Mouse (Mus musculus) thymus, postnatal 14 days (tissue): Measurements from ENCODE around the gene Atcay.

Experiments
- DNase-seq: peaks from one replicate; pipeline ENCODE4 v3.0.0; 2021

Gene Atcay

DNA sequence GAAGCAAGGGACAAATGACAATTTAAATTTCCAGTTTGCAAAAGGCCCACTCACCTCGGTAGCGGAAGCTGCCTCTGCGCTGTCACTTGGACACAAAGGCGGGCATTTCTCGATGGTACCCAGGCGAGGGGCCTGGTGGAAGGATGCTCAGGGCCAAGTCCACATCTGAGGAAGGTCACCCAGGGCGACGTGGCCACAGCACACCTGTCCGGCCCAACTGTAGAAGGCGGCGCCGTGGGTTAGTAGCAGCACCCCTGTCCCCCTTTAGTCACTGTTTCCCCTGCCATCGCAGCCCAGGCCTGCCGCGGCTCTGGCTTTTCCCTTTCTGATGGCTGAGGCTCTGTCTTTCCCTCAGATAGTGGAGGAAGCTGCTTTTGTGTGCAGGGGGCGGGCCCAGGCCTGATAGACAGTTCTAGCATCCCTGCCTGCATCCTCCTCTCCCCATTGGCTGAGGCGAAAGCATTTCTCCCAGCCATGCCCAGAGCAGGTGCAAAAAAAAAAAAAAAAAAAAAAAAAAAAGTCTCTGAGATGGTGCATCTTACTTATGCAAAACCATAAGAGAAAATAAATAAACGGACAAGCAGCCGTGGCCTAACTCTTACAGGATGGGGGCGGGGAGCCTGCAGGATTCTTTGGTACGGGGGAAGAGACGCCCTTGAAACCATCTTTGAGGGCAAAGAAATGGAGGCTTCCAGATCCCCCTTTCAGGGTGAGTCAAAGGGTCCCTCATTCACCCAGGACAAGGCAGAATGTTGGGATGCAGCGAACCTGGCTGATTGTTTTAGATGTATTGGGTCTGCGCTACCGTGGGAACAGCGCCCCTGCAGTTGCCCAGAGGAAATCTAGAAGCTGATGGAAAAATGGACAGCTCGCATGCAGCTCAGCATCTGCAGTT is at the start of gene Atcay:
TSS of gene Atcay (minus strand) at position 396 of the 895 bp plus-strand sequence.
- peak; percentile 55 for DNase-seq

DNA sequence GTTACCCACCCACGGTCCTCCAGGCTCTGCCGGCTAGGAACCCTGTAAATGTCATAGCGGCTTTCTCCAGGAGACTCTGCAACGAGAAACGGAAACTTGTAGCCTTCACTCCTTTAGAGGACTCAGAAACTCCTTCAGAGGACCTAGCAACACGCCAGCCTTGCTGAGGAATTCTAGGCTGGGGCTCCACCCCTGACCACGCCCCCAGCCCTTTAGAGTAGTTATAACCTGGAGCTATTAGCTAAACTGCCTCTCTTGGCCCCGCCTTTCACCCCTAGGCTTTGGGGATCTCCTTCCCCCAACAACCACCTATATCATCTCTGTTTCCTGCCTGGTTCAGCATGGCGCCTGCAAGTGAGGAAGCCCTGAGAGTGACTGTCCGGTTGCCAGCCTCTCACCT is 48.9 kb upstream of the Atcay start:
- DNase-seq = no peak

DNA sequence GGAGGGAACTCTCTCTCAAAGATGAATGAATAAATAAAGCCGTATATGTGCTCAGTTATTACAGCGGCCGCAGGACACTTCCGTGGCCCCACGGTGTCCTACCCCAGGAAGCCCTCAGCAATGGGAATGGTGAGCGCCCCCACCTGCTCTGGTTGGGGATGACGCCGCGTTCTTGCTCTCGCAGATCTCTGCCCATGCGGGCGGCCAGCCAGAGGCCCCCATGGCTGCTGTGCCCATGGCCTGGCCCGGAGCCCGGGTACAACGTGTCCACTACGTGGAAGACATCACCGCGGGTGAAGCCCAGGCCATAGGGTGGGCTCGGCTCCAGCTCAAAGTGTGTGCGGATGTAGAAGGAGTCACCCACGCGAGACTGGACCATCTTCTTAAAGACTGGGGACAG is 47.0 kb upstream of the Atcay start:
- no peak for DNase-seq

- no peak for DNase-seq
These were observed 43.2 kb upstream of the Atcay start for GRCm38 (mm10) chr10:81273842-81274241.

DNA sequence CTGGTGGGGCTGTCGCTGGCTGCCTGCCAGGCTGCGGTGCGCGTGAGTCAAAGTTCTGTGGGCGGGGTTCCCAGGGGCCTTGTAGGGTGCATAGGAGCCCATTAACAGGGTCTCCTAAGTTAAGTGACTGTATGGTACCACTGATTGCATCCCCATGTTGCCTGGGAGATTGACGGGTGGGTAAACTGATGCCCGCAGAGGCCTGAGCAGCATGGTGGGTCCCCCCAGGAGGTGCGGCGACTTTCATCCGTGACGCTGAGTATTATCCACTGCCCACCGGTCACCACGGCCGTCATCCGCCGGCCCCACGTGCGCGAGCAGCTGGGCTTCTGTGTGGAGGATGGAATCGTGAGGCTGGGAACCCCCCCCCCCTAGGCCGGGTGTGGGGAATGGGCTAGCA is 41.7 kb upstream of the Atcay start:
- DNase-seq = no peak

DNA sequence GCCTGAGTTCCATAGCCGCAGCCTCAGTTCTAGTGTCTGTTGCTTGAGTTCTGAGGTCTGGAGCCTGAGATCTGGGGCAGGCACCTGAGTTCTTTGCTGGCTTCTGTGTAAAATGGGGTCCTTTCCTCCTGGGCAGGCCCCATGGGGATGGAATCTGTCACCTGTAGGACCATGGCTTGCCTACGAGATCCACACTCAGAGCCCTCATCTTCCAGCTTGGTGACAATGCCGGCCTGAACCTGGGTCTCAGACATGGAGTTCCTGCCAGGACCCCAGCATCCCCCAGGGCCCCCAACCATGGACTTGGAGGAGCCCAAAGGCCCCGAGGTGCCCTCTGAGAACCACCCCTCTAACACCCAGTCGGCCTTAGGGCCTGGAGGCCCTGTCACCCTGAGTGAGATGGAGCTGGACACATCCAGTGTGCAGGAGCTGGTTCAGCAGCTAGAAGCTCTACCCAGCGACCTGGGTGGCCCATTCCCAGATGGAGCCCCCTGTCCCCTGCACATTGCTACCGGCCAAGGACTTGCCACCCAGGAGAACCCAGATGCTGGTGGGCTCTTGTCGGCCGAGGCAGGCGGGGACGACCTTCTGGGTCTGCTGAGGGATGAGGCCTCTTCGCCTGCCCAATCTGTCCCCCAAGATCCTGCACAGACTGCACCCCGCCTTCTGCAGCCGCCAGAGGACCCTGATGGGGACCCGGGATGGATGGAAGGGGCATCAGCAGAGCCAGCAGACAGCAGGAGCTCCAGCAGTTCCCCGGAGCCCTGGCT is 38.2 kb upstream of the Atcay start:
- no peak for DNase-seq

- peak; percentile 74 for DNase-seq
These were observed 37.4 kb upstream of the Atcay start for GRCm38 (mm10) chr10:81268056-81268455.

GRCm38 (mm10) chr10:81266211-81267105 is 35.8 kb upstream of the Atcay start, which contains the start of the genes Mrpl54 and Apba3:
Gene Mrpl54 (minus strand): TSS chr10:81266934.
Gene Apba3 (plus strand): TSS chr10:81266960.
- peak; percentile 97 for DNase-seq

GRCm38 (mm10) chr10:81265540-81265939 is 34.9 kb upstream of the Atcay start:
- DNase-seq = no peak

DNA sequence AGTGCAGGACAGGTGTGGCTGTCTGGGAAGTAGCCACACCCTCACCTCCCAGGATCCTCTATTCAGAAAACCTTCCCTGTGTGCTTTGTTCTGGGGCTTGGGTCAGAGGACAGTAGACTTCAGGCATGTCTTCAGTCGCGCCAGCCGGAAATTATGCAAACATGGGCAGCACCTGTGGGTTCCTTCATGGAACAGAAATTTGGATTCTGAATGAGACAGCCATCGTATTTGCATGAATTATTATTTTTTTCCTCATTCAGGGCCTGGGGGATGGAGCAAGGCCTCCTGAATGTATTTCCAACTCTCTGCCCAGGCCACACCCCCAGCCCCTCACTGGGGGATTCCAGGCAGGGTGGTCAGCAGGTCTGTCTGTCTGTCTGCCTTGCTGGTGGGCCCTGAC is 30.4 kb upstream of the Atcay start:
- DNase-seq = no peak

GRCm38 (mm10) chr10:81259225-81259884 is 28.7 kb upstream of the Atcay start:
- no peak for DNase-seq

DNA sequence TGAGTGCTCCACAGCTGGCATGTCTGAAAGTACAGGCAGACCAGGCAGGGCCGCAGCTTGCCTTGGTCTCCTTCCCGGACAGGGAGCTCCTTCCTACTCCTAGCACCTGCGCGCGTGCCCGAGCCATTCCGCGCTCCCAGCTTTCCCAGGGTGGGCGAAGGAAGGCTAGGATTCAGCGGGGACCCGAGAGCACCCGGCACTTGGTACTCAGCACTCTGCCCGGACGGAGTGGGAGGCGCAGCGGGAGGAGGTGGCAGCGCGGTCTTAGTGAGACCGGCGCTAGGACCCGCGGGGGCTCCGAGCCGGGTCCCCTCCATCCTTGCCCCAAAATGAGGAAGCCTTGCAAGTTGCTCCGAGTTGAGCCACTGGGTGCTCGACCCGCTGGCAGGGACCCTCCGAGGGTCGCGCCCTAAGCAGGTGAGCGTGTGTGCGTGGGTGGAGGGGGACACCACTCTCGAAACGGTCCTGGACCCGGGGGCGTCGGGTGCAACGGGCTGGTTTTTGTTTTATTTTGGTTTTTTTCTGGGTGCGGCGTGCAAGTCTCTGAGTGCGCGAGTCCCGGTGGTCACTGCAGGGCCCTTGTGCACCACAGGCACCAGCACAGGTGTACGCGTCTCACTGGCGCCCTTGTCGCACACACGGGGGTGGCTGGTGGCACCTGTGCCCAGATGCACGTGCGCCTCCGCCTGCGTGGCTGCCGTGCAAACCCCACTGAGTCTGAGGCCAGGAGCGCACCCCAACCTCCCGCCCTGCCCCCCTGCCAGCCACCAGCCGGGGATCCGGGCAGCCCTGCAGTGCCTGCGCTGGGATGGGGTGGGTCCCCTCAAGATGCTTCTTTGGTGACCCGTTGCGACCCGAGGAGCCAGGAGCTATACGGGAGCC is 26.8 kb upstream of the Atcay start:
- DNase-seq = peak; percentile 76

- no peak for DNase-seq
These were observed 24.3 kb upstream of the Atcay start for GRCm38 (mm10) chr10:81254886-81255285.

GRCm38 (mm10) chr10:81252424-81253419 is 22.1 kb upstream of the Atcay start, which contains the start of gene Matk:
Gene Matk (plus strand): TSS chr10:81252935.
- DNase-seq = peak; percentile 79

DNA sequence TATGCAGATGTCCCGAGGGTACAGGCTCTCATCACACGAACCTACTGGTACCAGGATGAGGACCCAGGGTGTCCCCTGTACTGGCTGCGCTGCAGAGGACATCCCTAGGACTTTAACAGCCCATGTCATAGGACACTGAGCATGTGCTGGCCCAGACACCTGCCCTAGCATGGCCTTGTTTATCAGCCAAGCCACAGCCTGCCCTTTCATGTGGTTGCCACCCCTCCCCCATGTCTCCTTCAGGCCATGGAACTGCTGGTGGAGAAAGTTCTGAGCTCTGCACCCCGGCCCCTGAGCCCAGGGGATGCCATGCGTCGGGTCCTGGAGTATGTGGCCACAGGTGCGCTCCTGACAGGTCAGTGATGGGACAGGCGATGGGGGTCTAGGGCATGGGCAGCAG is 18.8 kb upstream of the Atcay start:
- DNase-seq = no peak

GRCm38 (mm10) chr10:81247804-81248203 is 17.2 kb upstream of the Atcay start:
- DNase-seq = peak; percentile 64

DNA sequence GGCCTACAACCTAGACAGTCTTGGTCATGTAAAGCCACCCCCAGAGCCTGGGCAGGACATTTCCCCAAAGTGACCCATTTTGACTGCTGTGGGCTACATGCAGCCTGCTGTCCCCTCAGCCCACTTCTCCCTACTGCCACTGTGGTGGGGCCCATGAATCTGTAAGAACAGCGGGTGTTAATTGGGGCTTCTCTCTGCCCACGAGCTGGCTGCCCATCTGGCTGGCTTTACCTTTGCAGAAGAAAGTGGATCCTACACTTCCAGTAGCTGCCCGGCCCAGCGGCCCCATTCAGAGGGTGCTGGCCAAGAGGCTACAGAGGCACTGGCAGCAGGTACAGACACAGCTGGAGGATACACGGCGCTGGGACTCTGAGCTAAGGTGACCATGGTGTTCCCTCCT is 14.5 kb upstream of the Atcay start:
- no peak for DNase-seq

GRCm38 (mm10) chr10:81244595-81244994 is 14.0 kb upstream of the Atcay start:
- peak; percentile 87 for DNase-seq

GRCm38 (mm10) chr10:81244146-81244545 is 13.5 kb upstream of the Atcay start:
- DNase-seq = no peak

DNA sequence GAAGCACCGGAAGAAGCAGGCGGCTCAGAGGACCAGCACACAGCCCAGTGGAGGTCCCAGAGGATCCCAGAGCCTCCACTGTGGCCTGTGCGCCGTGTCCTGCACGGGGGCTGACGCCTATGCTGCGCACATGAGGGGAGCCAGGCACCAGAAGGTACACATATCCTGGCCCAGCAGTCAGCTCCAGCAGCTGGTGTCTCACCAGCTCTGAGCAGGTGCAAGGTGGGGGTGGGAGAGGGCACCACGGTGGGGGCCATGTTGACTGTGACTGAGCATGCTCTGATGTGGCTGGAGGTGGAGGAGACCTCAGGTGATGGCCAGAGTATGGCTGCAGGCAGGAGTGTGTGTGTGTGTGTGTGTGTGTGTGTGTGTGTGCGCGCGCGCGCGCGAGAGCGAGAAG is 11.4 kb upstream of the Atcay start:
- DNase-seq = peak; percentile 56
